In genomic region chr2:160618619-160619220, GRCm38 (mm10) we compare ENCODE assay signal across 11 mouse cellular contexts. TPM values are rescaled to one million over a fixed set of nuclear protein-coding genes. Genes with fewer than 3 reads are reported as not detected.
DNase-seq lines count a peak whose midpoint lies in the region; ATAC-seq lines count a peak whose summit lies in the region.
"Had no signal": no experiment of that assay in that cellular context is flagged by ENCODE, and none has a peak within 500 bp of the region (broad histone marks: within the 10 kb centered on the region; RNA-seq: fewer than 3 reads in every experiment).

No protein-coding gene starts in this region.

- 70% methylated on average over 6 of the region's 6 CpGs for WGBS in heart, embryonic 14.5 days
- 70% methylated on average over 6 of the region's 6 CpGs for WGBS in liver, embryonic 13.5 days (ENCODE audit: insufficient replicate concordance)

- 0 out of 2 replicates have a peak overlapping the region, but pooled peaks have one; percentile 2 for H3K4me2 ChIP-seq in heart, embryonic 14.5 days (ENCODE audit: low read length)
- peak overlapping the region; percentile 63 for H3K4me2 ChIP-seq in liver, embryonic 13.5 days
- H3K4me2 ChIP-seq: midbrain, embryonic 12.5 days had no signal

- intact Hi-C loops in heart, postnatal 36 days (cut with DNase I): loop anchor here (5.0 to 10.0 kb wide), 3 partner anchors 66 to 179 kb away; no protein-coding TSS in a partner anchor

- no peaks in the 10 kb centered on the region for H3K9me3 ChIP-seq in heart, embryonic 14.5 days (ENCODE audit: control insufficient read depth, low read length)
- no peaks in the 10 kb centered on the region for H3K9me3 ChIP-seq in liver, embryonic 13.5 days (replicated peaks)
- H3K9me3 ChIP-seq: midbrain, embryonic 12.5 days had no signal

- H3K9ac ChIP-seq in heart, embryonic 14.5 days (ENCODE audit: low read length): no peak overlapping the region
- peak overlapping the region; percentile 62 for H3K9ac ChIP-seq in liver, embryonic 13.5 days
- H3K9ac ChIP-seq: midbrain, embryonic 12.5 days had no signal

- ATAC-seq in heart, embryonic 14.5 days (ENCODE audit: insufficient number of reproducible peaks, insufficient read depth, low FRiP score, low read depth): no peak
- 0 out of 2 replicates have a peak, but pooled peaks have one; percentile 4 for ATAC-seq in liver, embryonic 13.5 days (ENCODE audit: low read depth)
- ATAC-seq: inflammation-experienced regulatory T-cells, adult 6 months had no signal

- H3K4me1 ChIP-seq in heart, embryonic 14.5 days (ENCODE audit: control insufficient read depth in 2 of 2, insufficient read depth in 2 of 2, low read length in 2 of 2): peaks cover 18 to 25% of the 10 kb centered on the region in 2 experiments
- peaks cover 60% of the 10 kb centered on the region for H3K4me1 ChIP-seq in liver, embryonic 13.5 days (replicated peaks)

- H3K27me3 ChIP-seq in heart, embryonic 14.5 days (ENCODE audit: control insufficient read depth, insufficient read depth, low read length): no peaks in the 10 kb centered on the region
- peaks cover 9% of the 10 kb centered on the region; the same call in 1 of the 2 replicates for H3K27me3 ChIP-seq in liver, embryonic 13.5 days
- H3K27me3 ChIP-seq: midbrain, embryonic 12.5 days had no signal

- no peak for DNase-seq in heart, postnatal 36 days
- DNase-seq in spleen, postnatal 4 days (ENCODE audit: low spot score in 2 of 2): peak; percentile 8 to 48
- no peak for DNase-seq in spleen, postnatal 36 days (ENCODE audit: low spot score in 2 of 2)
- no peak for DNase-seq in liver, embryonic 13.5 days
- DNase-seq in layer of hippocampus, postnatal 14 days (ENCODE audit: low spot score in 2 of 2): no peak
- DNase-seq in thymus, postnatal 10 days (ENCODE audit: low spot score in 2 of 2): no peak
- DNase-seq: cerebellum, adult 2 months; right cerebral cortex, postnatal 14 days had no signal

- H3K4me3 ChIP-seq in heart, embryonic 14.5 days (ENCODE audit: control insufficient read depth in 1 of 2, insufficient read depth in 1 of 2, low read depth in 1 of 2, low read length in 2 of 2): no peak overlapping the region
- H3K4me3 ChIP-seq in liver, embryonic 13.5 days (replicated peaks): peak overlapping the region; percentile 44
- H3K4me3 ChIP-seq: midbrain, embryonic 12.5 days had no signal

- H3K36me3 ChIP-seq in heart, embryonic 14.5 days (ENCODE audit: control insufficient read depth, insufficient read depth, low read length): no peaks in the 10 kb centered on the region
- H3K36me3 ChIP-seq in liver, embryonic 13.5 days: no peaks in the 10 kb centered on the region
- H3K36me3 ChIP-seq: midbrain, embryonic 12.5 days had no signal

- peak overlapping the region in 1 of 2 experiments; percentile 87; a peak in 1 of 4 replicates for H3K27ac ChIP-seq in heart, embryonic 14.5 days (replicated peaks in 1 of 2; ENCODE audit: control insufficient read depth in 1 of 2, insufficient read depth in 1 of 2, low read depth in 2 of 2, low read length in 2 of 2)
- H3K27ac ChIP-seq in liver, embryonic 13.5 days: peak overlapping the region; percentile 93
- H3K27ac ChIP-seq: midbrain, embryonic 12.5 days had no signal

RNA-seq across cellular contexts. Expression of gene Top1, which starts 27.0 kb away (rescaled TPM):
- 48.6 and 49.7 TPM in 2 replicates for polyA plus RNA-seq in heart, embryonic 14.5 days (2014; fragmentation: Nextera tagmentation; extraction: Ambion mirVana)
- 10 to 100 TPM; 46.9 to 50.5 TPM for total RNA-seq in heart, postnatal 36 days (2021)
- 70.9 and 86.6 TPM in 2 replicates for polyA plus RNA-seq in liver, embryonic 13.5 days (2015; fragmentation: Nextera tagmentation; extraction: Ambion mirVana)
- 10 to 100 TPM; 80.3 to 88.0 TPM for total RNA-seq in layer of hippocampus, postnatal 14 days (2021)

Comparison
In these comparisons a context has a peak if more than half of its experiments do, and no peak if none do; other contexts are left out.
1. DNase-seq: peak in spleen, postnatal 4 days (2 of 2); none in heart, postnatal 36 days (0 of 2), spleen, postnatal 36 days (0 of 2), liver, embryonic 13.5 days (single experiment), layer of hippocampus, postnatal 14 days (0 of 2) and thymus, postnatal 10 days (0 of 2).